Mouse (Mus musculus): ENCODE measurements around the gene Son.

GRCm38 (mm10) chr16:91618511-91619501, 28.5 kb upstream of the Son start, which contains the start of gene Dnajc28:
- TF ChIP-seq CTCF (IDR thresholded peaks at IDR 0.05; ENCODE audit: low read depth) (no peak), EP300 (IDR thresholded peaks at IDR 0.05; ENCODE audit: low read depth) (no peak)

All from liver, postnatal 0 days (tissue).